Mouse (Mus musculus) liver (tissue): ENCODE results near the gene Chchd3.

Experiments
- DNase-seq: peaks from one replicate; pipeline ENCODE4 v3.0.0-alpha.2; 2020; ENCODE audit warnings: mixed read lengths

Chchd3 gene

DNA sequence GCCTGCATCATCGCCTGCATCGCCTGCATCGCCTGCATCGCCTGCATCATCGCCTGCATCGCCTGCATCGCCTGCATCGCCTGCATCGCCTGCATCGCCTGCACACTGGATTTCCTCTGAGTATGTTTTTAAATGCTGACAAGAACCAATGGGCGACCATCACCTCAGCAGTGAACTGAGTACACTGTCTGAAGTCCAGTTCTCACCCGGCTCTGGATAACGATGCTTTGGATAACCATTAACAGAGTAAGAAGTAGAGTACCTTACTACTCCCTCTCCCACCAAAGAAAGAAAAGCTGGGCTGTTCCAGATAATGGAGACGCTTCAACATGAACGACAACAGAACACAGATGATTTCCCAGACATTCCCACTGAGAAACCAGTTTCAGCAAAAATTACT is 58.8 kb downstream of the Chchd3 start:
- DNase-seq = no peak

DNA sequence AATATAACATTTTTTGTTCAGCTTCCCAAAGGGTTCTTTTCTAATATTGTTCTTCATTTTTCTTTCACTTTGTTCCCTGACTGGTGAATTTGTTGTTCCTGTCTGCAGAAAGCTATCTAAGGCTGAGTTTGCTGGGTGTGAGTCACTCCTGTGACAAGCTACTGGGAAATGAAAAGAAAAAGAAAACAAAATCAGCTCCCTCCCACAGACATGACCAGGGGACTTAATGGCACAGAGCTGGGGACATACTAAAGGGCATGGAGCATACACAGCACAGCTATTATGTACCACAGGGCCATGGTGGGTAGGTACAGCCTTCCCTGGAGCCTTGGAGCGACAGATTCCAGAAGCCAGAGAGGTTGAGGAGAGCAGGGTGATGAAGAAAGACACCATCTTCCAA is 63.5 kb downstream of the Chchd3 start:
- DNase-seq = no peak

DNA sequence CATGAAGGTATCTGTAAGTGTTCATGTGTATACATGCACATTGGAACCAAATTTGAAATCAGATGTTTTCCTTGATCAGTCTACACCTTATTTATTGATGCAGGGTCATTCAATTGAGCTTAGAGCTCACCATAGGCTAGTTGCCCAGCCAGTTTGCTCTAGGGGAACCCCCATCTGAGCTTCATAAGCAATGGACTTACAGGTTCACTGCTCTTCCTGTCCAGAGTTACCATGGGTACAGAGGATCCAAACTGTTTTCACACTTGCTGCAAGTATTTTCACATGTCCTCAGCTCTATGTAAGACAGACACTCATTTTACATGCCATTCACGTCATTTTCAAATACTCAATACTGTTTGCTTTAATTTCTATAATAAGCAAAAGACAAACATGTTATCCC is 66.2 kb downstream of the Chchd3 start:
- DNase-seq = no peak

- no peak for DNase-seq
These were observed 69.9 kb downstream of the Chchd3 start for GRCm38 (mm10) chr6:32990061-32990633.

- DNase-seq = no peak
These were observed 71.5 kb downstream of the Chchd3 start for GRCm38 (mm10) chr6:32988561-32988960.

DNA sequence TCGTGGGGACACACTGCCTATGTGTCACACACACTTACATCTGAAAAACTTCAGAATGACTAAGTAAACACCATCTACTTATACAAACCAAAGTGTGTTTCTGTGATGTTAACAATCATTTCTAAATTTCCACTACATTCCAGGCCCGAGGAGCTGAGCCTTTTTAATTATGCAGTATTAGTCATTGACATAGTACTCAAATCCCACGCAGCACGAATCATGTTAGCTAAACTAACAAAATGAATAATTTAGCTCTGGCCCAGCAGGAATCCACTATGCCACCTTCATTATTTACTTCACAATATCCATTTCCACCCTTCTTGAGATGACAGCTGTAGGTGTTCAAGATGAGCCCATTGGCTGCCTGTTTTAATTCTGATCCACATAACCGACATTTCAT is 76.2 kb downstream of the Chchd3 start:
- DNase-seq = no peak

DNA sequence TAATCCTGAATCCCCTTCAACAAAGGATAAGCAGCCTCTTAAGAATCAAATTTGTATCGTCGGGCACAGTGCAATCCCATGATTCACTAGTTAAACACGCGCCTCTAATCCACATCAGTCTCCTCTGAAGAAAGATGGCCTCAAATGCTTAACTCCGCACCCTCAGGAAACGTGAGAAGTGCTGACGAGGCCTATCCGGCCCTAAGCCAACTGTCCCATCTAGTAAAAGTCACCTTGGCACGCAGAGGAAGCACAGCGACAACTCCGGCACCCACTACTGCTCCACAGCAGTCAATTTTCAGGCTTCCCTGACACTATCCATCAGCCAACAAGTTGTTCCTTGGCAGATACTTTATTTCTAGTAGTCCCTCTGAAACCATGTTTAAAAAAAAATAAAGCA is 78.8 kb downstream of the Chchd3 start:
- DNase-seq = no peak

DNA sequence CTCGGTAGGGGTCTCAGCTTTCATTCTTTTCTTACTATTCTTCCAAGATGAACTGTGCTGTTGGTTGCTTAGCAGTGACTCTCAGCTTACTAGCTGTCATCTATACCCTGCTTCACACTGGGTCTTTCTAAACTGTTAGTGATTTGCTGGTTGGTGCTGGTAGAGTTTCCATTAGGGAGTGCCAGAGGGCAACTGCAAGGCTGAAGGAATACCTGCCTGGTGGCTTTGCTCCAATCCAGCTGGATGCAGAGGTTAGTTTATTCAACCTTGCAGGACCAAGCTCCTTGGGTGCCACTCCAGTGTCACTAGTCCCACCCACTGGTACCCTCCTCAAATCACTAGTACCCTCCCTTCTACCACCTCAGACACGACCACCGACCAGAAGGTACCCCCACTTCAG is 81.2 kb downstream of the Chchd3 start:
- DNase-seq = no peak

GRCm38 (mm10) chr6:32971926-32972325 is 88.1 kb downstream of the Chchd3 start:
- DNase-seq = no peak

DNA sequence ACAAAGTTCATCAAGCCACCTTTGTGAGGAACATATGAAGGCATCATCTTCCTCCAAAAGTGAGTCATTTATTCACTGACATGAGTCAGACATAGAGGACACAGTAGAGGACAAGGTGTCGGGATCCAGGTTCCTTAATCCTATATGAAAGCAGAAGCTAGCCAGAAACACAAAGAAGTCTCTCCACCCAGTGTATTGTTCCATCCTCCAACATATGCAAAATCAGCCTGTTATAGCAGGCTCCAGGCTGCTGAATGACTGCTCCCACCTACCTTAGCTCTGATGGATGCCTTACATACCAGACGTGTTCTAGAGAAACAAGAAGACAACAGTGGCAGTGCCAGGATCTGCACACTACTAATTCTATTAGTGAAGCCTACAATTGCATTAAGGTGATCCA is 91.1 kb downstream of the Chchd3 start:
- DNase-seq = no peak

DNA sequence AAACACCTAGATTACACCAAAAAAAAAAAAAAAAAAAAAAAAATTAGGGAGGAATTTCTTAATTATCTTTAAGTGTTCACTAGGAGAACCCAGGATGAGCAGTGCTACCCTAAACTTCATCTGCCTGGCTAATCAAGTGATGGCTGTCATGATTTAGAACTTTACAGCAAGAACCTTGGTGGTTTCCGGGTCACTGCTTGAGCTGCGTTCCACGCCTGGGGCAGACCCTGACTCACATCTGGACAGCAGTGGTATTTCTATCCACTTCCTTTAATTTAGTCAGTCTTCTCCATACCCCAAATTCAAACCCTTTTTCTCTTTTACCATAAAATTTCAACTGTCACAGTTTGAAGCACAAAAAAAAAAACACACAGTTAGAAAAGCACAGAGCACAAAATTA is 98.0 kb downstream of the Chchd3 start:
- no peak for DNase-seq

- no peak for DNase-seq
These were observed 98.6 kb downstream of the Chchd3 start for GRCm38 (mm10) chr6:32961477-32961876.

GRCm38 (mm10) chr6:32959816-32960550 is 100.1 kb downstream of the Chchd3 start:
- no peak for DNase-seq

DNA sequence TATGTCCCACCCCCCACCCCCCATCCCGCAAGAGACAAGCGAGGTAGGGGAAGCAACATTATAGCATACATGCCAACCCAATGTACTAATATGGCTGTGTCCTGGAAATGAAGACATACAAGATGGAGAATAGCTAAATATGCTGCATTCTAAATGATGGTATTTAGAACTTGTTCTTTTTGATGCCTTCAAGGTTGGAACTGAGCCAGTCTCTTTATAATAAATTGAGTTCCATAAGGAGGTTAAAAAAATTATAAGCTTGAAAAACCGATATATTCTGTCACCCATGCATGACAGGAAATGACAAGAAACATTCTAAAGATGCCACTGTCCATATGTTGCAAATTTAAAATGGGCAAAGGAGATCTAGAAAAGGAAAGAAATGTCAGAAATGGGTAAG is 104.6 kb downstream of the Chchd3 start:
- no peak for DNase-seq

DNA sequence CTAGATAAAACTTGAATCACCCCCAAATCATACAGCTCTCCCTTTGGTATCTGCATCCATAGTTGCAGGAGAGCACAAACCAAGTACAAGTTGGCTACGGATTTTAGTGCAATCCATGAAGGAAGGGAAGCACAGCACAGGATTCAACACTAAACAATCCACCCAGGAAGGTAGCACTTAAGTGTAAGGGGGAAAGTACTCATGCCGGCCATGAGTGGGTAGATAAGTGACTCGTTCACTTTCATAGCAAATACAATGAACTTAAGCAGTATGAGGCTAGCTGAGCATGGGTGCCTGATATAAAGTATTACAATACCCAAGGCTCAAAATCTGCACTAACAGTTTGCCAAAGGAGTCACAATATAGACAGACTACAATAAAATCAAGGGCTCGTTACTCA is 109.1 kb downstream of the Chchd3 start:
- no peak for DNase-seq

DNA sequence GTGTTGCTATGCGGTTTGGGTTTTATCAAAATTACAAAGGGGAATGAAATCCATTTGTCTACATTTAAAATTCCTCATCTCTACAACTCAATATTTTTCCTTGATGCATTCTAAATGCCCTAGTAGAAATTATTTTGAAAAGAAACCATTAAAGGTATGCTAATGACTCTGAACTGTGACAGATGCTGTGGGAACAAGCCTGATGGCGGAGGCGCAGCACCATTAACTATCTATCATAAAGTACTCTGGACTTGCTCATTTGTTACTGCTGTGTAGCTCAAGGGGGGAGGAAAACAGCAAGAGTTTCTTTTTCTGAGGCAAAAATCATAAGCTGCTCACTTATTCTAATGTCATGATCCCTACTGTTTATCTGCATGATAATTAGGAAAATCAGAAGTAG is 110.4 kb downstream of the Chchd3 start:
- DNase-seq = no peak

- DNase-seq = no peak
These were observed 112.8 kb downstream of the Chchd3 start for GRCm38 (mm10) chr6:32947225-32947624.

GRCm38 (mm10) chr6:32944956-32945355 is 115.1 kb downstream of the Chchd3 start:
- no peak for DNase-seq

- DNase-seq = no peak
These were observed 116.4 kb downstream of the Chchd3 start for GRCm38 (mm10) chr6:32943651-32944050.

- DNase-seq = no peak
These were observed 119.8 kb downstream of the Chchd3 start for GRCm38 (mm10) chr6:32940299-32940698.

GRCm38 (mm10) chr6:32937643-32938042 is 122.4 kb downstream of the Chchd3 start:
- DNase-seq = no peak

GRCm38 (mm10) chr6:32936794-32937193 is 123.3 kb downstream of the Chchd3 start:
- no peak for DNase-seq

DNA sequence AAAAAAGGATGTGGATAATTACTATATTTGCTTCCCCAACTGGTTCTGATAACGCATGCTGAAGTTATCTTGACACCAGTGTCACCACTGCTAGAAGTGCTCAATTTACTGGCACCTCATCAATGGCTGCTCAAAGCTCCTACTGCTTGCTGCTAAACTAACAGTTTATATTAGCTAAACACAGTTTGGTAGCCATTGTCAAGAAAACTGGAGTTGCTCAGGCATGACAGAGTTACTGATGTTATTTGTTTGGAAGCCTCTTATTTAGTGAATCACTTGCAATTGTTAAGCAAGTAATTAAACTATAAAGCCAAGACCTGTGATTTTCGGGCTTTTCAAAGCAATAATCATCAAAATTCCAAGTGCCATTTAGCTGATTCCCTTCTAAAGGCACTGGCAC is 123.7 kb downstream of the Chchd3 start:
- DNase-seq = no peak

DNA sequence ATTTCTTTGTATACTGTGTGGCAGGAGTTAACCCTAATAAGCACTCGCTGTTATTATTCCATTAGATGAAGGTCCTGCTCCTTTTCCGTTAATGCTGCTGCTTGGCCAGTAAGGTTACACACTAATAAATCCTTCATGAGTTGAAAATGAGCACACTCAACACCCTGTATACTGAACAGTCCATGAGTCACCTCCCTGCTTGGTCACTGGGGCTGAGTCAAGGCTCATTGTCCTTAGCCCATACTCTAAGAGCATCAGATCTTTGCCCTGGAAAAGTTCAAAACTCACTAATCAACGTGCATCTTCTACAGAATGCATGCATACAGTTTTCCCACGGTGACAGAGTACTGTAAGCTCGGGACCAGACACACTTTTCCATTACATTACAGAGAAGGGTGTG is 124.5 kb downstream of the Chchd3 start:
- DNase-seq = no peak
